Mouse (Mus musculus): ENCODE data around the gene Tmod2.

Gene Tmod2

GRCm38 (mm10) chr9:75551342-75551741, 59.8 kb downstream of the Tmod2 start:
- CTCF ChIA-PET = interaction anchor here (0.7 kb wide), 1 partner anchor 134 kb away, joined by 3 read pairs; no protein-coding TSS in a partner anchor

- CTCF ChIA-PET = no interaction called here
Observed at GRCm38 (mm10) chr9:75549010-75549409, 62.1 kb downstream of the Tmod2 start.

- CTCF ChIA-PET = no interaction called here
Observed at GRCm38 (mm10) chr9:75546885-75547553, 64.1 kb downstream of the Tmod2 start.

- CTCF ChIA-PET = interaction anchor here (0.7 kb wide), 1 partner anchor 25 kb away, joined by 3 read pairs; no protein-coding TSS in a partner anchor
Observed at GRCm38 (mm10) chr9:75545514-75545913, 65.6 kb downstream of the Tmod2 start.

GRCm38 (mm10) chr9:75541497-75541896, 69.6 kb downstream of the Tmod2 start:
- CTCF ChIA-PET = interaction anchor here (0.6 kb wide), 1 partner anchor 28 kb away, joined by 3 read pairs; no protein-coding TSS in a partner anchor

DNA sequence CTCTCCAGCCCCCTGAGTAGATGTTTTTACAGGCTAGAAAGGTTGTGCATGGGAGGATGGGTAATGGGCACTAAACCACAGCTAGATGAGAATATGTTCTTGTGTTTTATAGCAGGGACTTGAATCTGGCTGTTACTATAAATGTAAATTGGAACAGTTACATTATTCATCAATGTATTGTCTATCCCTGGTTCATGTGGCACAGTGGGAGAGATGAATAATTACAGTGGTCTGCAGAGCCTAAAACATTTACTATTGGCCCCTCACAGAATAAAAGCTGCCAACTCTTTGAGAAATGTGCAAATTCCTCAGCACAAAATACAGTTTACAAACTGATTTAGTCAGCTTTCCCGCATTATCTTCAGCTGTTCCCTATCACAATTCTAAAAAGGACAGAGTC, 74.7 kb downstream of the Tmod2 start:
- CTCF ChIA-PET = no interaction called here

DNA sequence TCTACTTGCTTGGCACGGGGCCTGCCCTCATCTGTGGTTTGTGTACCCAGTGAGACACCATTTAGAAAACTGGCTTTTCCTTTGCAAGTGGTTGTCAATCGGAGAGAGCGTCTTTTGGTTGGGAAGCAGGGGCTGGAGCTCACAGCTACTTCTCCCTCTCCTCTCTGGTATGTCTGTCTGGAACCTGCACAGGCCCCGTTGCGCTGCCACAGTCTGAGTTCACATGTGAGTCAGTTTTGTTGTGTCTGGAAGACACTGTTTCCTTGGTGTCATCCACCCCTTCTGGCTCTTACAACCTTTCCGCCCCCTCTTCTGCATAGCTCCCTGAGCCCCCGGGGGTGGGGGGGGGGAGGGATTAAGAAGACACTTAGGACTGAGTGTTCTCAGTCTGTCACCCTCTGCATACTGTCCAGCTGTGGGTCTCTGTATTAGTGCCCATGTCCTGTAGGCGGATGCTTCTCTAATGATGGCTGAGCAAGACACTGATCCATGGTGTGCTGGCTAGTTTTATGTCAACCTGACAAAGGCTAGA, 76.6 kb downstream of the Tmod2 start:
- CTCF ChIA-PET = interaction anchor here (0.6 kb wide), 1 partner anchor 19 kb away, joined by 3 read pairs; no protein-coding TSS in a partner anchor

GRCm38 (mm10) chr9:75532989-75533388, 78.1 kb downstream of the Tmod2 start:
- CTCF ChIA-PET = interaction anchor here (1.2 to 1.5 kb wide), 2 partner anchors 37 to 49 kb away, joined by 4 read pairs; no protein-coding TSS in a partner anchor

- CTCF ChIA-PET = interaction anchor here (1.2 to 1.5 kb wide), 2 partner anchors 37 to 50 kb away, joined by 4 read pairs; no protein-coding TSS in a partner anchor
Observed at GRCm38 (mm10) chr9:75532461-75532860, 78.7 kb downstream of the Tmod2 start.

DNA sequence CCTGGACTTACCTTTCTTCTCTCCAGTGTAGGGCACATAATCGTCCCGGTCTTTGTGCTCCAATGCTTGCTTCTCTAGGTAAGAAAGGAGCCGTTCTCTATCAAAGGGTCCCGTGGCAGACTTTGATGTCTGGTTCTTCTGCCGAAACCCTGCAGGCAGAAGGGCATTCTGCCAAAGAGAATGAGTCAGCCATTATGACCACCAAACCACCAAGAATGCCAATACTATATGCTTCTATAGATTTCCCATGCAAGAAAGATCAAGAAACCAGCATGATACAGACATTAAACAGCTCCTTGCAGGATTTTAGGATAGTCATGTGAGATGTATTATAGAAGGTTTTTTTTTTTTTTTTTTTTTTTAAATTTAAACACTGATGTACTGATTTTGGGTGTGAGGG, 81.8 kb downstream of the Tmod2 start:
- CTCF ChIA-PET = interaction anchor here (0.5 kb wide), 1 partner anchor 29 kb away, joined by 27 read pairs; no protein-coding TSS in a partner anchor

DNA sequence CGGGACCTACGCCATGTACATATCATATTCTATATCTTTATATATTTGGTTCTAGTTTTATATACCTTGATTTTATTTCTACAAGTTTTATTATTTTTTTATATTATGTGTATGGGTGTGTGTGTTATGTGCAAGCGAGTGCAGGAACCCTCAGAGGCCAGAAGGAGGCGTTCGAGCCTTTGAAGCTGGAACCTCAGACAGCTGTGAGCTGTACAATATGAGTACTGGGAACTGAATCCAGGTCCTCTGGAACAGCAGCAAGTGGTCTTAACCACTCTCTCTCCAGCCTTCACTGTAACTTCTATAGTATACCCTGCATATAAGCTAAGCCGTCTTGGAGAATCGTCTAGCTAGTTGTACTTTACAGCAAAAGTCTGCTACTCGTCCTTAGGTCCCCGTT, 83.0 kb downstream of the Tmod2 start:
- CTCF ChIA-PET = no interaction called here

DNA sequence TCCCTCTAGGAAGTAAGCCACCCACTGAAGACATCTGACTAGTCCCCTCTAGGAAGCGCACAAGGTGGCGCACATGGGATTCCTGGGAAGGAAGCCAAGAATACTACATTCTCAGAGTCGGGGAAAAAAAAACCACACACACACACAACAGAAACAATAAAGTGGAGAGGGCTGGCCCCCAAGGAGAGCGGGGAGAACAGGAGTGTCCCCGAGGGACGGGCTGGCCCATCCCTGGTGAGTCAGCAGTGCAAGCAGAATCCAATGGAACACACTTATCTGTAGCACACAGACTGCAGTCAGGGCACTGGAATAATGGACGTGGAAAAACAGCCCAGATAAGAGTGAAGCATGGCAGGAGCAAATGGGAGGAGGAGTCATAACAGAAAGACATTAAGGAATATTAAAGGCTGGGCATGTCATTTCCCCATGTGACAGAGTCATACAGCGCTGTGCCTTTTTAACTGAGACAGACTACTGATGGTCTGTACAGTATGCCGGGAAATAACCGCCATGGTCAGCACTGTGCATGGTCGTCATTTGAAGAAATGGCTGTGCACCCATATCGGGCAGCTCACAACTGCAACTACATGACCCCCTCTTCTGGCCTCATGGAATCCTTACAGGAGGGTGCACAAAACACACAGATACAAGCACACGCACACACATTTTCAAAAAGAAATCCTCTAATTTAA, 83.6 kb downstream of the Tmod2 start:
- CTCF ChIA-PET = interaction anchor here (0.7 to 1.1 kb wide), 2 partner anchors 10 to 100 kb away, joined by 3 read pairs; no protein-coding TSS in a partner anchor

GRCm38 (mm10) chr9:75523646-75524045, 87.5 kb downstream of the Tmod2 start:
- CTCF ChIA-PET = no interaction called here

DNA sequence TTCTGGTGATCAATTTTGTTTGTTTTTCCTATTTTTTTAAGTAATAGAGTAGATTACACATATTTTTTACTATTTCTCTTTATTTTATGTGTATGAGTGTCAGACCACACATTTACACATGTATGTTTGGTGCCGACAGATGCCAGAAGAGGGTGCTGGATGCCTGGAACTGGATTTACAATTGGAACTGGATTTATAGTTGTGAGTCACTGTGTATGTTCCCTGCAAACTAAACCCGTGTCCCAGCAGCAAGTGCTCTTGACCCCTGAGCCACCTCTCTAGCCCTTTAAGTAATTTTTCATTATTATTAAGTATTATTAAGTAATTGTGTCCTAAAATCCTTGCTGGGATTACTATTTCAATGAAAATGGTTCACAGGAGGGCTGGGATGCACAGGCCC, 88.9 kb downstream of the Tmod2 start:
- CTCF ChIA-PET = interaction anchor here (1.1 kb wide), 1 partner anchor 76 kb away, joined by 3 read pairs; no protein-coding TSS in a partner anchor

DNA sequence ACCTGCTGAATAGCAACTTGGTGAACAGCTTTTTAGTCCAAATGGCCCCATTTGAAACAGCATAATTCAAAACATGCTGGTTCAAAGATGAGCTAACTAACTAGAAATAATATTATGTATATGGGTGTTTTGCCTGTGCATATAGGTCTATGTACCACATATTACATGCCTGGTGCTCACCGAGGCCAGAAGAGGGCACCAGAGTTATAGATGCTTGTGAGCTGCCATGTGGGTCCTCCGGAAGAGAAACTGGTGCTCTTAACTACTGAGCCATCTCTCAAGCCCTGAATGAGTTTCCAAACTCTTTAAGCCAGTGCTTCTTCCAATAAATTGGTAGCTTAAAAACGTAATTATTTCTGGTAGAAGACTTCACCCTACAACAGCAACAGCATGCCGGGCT, 89.3 kb downstream of the Tmod2 start:
- CTCF ChIA-PET = interaction anchor here (1.1 to 1.2 kb wide), 2 partner anchors 60 to 76 kb away, joined by 3 to 6 read pairs; no protein-coding TSS in a partner anchor

GRCm38 (mm10) chr9:75520940-75521339, 90.2 kb downstream of the Tmod2 start:
- CTCF ChIA-PET = interaction anchor here (1.1 to 1.2 kb wide), 2 partner anchors 61 to 77 kb away, joined by 3 to 6 read pairs; no protein-coding TSS in a partner anchor

DNA sequence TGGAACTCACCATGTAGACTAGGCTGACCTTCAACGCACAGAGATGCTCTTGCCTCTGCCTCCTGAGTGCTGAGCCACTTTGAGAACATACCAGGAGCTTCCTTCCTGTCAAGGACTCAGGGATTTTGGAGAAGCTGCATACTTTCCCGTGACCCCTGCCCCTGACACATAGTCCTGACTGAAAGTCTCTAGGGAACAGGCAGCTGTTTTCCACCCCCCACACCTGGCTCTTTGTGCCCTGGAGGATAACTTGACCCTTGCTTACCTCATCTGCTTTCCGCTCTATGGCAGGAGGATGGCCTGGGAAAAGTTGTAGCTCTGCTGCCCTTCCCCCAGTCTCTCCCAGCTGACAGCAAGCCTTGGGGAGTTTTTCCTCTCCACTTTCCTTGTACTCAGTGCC, 93.4 kb downstream of the Tmod2 start:
- CTCF ChIA-PET = interaction anchor here (0.9 kb wide), 1 partner anchor 9 kb away, joined by 3 read pairs; no protein-coding TSS in a partner anchor
